Mouse (Mus musculus) ES-Bruce4 (cell line): ENCODE measurements at regions not wholly inside any gene's neighbourhood (a gene's known extent, or its start where the extent isn't known, plus 50 kb on each side); places are given as distances from the start of the nearest gene placed in this dataset.

Source experiments
- H3K27ac ChIP-seq: 2 replicates; pipeline ENCODE4 v1.5.1; 2012; ENCODE audit warnings: low read length, inconsistent platforms; ENCODE audit not compliant: insufficient read depth
- H3K27me3 ChIP-seq: 2 replicates; pipeline ENCODE4 v1.6.1; 2012; ENCODE audit warnings: mild to moderate bottlenecking, low read length, inconsistent platforms; ENCODE audit not compliant: control insufficient read depth, poor library complexity, insufficient read depth, severe bottlenecking
- H3K36me3 ChIP-seq: 2 replicates; pipeline ENCODE4 v1.6.1; 2012; ENCODE audit warnings: inconsistent platforms, mild to moderate bottlenecking, low read length, moderate library complexity; ENCODE audit not compliant: control insufficient read depth, poor library complexity, insufficient read depth, severe bottlenecking
- H3K4me1 ChIP-seq: one replicate; pipeline ENCODE4 v1.8.1; 2011; ENCODE audit warnings: low read length; ENCODE audit not compliant: control insufficient read depth, insufficient read depth
- H3K4me3 ChIP-seq: 2 replicates; pipeline ENCODE4 v1.5.1; 2011; ENCODE audit warnings: low read depth, mild to moderate bottlenecking, low read length
- H3K9ac ChIP-seq: 2 replicates; pipeline ENCODE4 v1.6.1; 2012; ENCODE audit warnings: low read depth, mild to moderate bottlenecking, inconsistent platforms; ENCODE audit not compliant: poor library complexity, severe bottlenecking
- H3K9me3 ChIP-seq: replicated peaks from 2 replicates; pipeline ENCODE4 v1.6.1; 2012; ENCODE audit warnings: mild to moderate bottlenecking, low read length, inconsistent platforms; ENCODE audit not compliant: control insufficient read depth, poor library complexity, insufficient read depth, severe bottlenecking
- CTCF ChIP-seq: IDR thresholded peaks from one replicate; pipeline ENCODE4 v1.8.1; 2011; ENCODE audit warnings: low read depth, low read length
- EP300 ChIP-seq: IDR thresholded peaks from 2 replicates; pipeline ENCODE4 v1.6.1; 2011; ENCODE audit warnings: low read depth, low read length; ENCODE audit not compliant: insufficient read depth
- POLR2A ChIP-seq: IDR thresholded peaks from one replicate; pipeline ENCODE4 v1.8.1; 2011; ENCODE audit warnings: low read length; ENCODE audit not compliant: insufficient read depth

DNA sequence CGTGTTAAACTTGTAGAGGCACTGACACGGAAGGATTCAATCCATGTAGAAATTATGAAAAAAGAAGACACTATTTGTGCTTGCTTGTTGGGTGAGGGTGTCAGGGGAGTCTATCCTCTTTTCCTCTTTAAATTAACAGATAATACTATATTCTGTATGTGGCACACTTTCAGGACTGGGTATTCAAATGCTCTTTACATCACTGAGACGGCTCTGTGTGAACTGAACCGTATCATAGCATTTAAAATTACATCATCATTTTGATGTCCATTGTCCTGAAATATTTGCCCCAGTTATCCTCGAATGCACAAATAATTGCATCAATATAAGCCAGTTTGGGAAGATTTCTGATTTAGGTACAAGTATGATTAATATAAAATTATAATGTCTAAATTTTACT lies 478.2 kb downstream of the Ptprc start:
- no peak overlapping the region for H3K9ac ChIP-seq
- H3K27ac ChIP-seq: no peak overlapping the region
- TF ChIP-seq EP300: no peak
- TF ChIP-seq POLR2A: no peak
- no peak for TF ChIP-seq CTCF
- no peaks in the 10 kb centered on the region for H3K4me1 ChIP-seq
- H3K36me3 ChIP-seq: no peaks in the 10 kb centered on the region
- no peak overlapping the region for H3K4me3 ChIP-seq
- H3K9me3 ChIP-seq: no peaks in the 10 kb centered on the region
- H3K27me3 ChIP-seq: no peaks in the 10 kb centered on the region

- TF ChIP-seq POLR2A (no peak), CTCF (no peak), EP300 (no peak)
- no peak overlapping the region for H3K4me3 ChIP-seq
- H3K9me3 ChIP-seq: no peaks in the 10 kb centered on the region
- H3K36me3 ChIP-seq: no peaks in the 10 kb centered on the region
- H3K27me3 ChIP-seq: no peaks in the 10 kb centered on the region
- H3K27ac ChIP-seq: no peak overlapping the region
- H3K4me1 ChIP-seq: no peaks in the 10 kb centered on the region
- no peak overlapping the region for H3K9ac ChIP-seq
Measured at GRCm38 (mm10) chr1:137696796-137697195, 478.7 kb downstream of the Ptprc start.

- Histone ChIP-seq H3K9ac (no peak overlapping the region), H3K4me3 (no peak overlapping the region), H3K36me3 (no peaks in the 10 kb centered on the region), H3K27ac (no peak overlapping the region), H3K9me3 (no peaks in the 10 kb centered on the region), H3K27me3 (no peaks in the 10 kb centered on the region), H3K4me1 (no peaks in the 10 kb centered on the region)
- TF ChIP-seq POLR2A (no peak), CTCF (no peak), EP300 (no peak)
Measured at GRCm38 (mm10) chr1:137695751-137696150, 479.8 kb downstream of the Ptprc start.

- H3K4me1 ChIP-seq: no peaks in the 10 kb centered on the region
- H3K27ac ChIP-seq: no peak overlapping the region
- no peaks in the 10 kb centered on the region for H3K36me3 ChIP-seq
- H3K9ac ChIP-seq: no peak overlapping the region
- no peak overlapping the region for H3K4me3 ChIP-seq
- H3K27me3 ChIP-seq: no peaks in the 10 kb centered on the region
- no peaks in the 10 kb centered on the region for H3K9me3 ChIP-seq
- TF ChIP-seq CTCF (no peak), EP300 (no peak), POLR2A (no peak)
Measured at GRCm38 (mm10) chr1:137692525-137692924, 483.0 kb downstream of the Ptprc start.

GRCm38 (mm10) chr1:137690860-137691595 lies 484.5 kb downstream of the Ptprc start:
- Histone ChIP-seq H3K4me3 (no peak overlapping the region), H3K9me3 (no peaks in the 10 kb centered on the region), H3K4me1 (no peaks in the 10 kb centered on the region), H3K36me3 (no peaks in the 10 kb centered on the region), H3K27me3 (no peaks in the 10 kb centered on the region), H3K27ac (no peak overlapping the region), H3K9ac (no peak overlapping the region)
- TF ChIP-seq EP300: no peak
- TF ChIP-seq POLR2A: no peak
- no peak for TF ChIP-seq CTCF

DNA sequence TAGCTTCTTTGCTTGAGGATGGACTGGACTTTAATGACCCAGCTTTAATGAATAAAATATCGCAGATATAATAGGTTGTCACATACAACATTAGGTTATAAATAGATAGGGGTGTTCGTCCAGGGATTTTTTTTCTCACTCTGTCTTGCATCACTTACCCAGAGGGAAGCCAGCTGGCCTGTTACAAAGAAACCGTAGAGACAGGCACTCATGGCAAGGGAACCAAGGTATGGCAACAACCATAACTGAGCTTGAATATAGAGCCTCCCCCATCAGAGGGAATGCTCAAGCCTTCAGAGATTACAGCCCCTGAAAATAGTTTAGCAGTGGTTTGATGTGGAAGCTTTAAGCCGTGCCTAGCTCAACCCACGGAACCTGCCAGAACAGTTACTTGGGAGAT lies 504.9 kb downstream of the Ptprc start:
- no peak overlapping the region for H3K9ac ChIP-seq
- no peaks in the 10 kb centered on the region for H3K4me1 ChIP-seq
- H3K9me3 ChIP-seq: no peaks in the 10 kb centered on the region
- TF ChIP-seq POLR2A: no peak
- TF ChIP-seq CTCF: no peak
- TF ChIP-seq EP300: no peak
- H3K36me3 ChIP-seq: no peaks in the 10 kb centered on the region
- no peaks in the 10 kb centered on the region for H3K27me3 ChIP-seq
- no peak overlapping the region for H3K4me3 ChIP-seq
- no peak overlapping the region for H3K27ac ChIP-seq
